Mouse (Mus musculus) common myeloid progenitor, adult 5-6 weeks (primary cell): Measurements from ENCODE around the gene Bnip1. TPM values are rescaled to one million over a fixed set of nuclear protein-coding genes. Genes with fewer than 3 reads are reported as not detected.

ENCODE experiments used
- ATAC-seq: replicated peaks from 2 replicates; pipeline ENCODE4 v1.8.0; 2016; ENCODE audit warnings: low read depth, mild to moderate bottlenecking, moderate TSS enrichment, inconsistent platforms; ENCODE audit not compliant: poor library complexity, severe bottlenecking
- total RNA-seq: library from RNA; stranded (forward); fragments of 200-1000, 187-1606 nt; gene quantifications from 2 replicates; pipeline ENCODE4 v1.2.3, GENCODE M21; 2017

Bnip1 gene
- total RNA-seq, 1 experiment from 2014 or later = 68.1 TPM

DNA sequence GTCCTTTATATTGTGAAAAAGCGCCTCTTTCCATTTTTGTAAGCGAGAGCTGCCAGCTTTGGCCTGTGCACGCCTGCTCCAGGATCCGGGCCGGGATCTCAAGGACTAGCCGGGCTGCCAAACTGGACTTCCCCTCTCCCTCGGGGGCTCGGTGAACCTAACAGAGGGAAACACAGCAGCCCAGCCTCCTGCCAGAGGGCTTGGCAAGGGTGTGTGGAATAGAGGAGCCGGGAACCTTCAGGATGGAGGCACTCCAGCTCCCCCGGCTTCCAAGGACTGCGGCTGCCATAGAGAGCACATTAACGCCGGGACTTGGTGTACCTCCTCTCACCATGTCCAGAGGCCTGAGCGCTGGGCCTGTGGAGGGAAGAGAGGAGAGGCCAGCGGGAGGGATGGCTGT is 11.2 kb downstream of the Bnip1 start:
- ATAC-seq = no peak

GRCm38 (mm10) chr17:26793068-26793765 is 12.4 kb downstream of the Bnip1 start:
- no peak for ATAC-seq

DNA sequence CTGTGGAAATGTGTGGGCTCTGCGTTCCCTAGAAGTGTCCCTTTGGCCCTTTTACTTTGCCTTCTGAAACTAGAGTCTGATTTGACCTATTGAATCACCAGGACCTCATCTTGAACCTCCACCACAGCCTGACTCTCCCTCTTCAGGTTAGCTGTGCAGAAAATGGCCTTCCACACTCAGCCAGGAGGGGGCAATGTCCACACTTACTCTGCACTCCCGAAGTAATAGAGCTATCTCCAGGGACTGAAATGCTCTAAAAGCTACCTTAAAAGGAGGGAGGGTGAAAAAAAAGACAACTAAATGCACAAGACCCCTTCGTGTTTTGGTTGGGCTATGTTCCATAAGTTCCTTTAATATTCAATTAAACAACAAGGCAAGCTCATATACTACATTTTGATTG is 13.9 kb downstream of the Bnip1 start:
- peak; percentile 92 for ATAC-seq

GRCm38 (mm10) chr17:26795386-26795785 is 14.5 kb downstream of the Bnip1 start:
- no peak for ATAC-seq

- ATAC-seq = no peak
Observed at GRCm38 (mm10) chr17:26797379-26798128, 16.7 kb downstream of the Bnip1 start.

GRCm38 (mm10) chr17:26802886-26803285 is 22.0 kb downstream of the Bnip1 start:
- ATAC-seq = no peak

DNA sequence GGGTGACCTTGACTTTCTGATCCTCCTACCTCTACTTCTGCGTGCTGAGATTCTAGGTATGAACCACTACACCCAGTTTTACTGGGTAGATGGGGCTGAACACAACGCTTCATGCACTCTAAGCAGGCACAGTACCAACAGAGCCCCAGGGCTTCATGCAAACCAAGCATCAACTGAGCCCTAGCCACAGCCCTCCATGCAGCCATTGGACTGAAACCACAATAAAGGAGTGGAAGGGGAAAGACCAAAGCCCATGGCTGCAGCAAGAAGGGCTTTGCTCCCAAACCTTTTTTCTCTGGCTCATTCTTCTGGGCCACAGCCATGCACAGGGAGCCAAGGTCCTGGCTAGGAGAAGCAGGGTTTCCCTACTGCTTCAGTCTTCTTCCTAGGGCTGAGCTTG is 31.7 kb downstream of the Bnip1 start:
- ATAC-seq = no peak

DNA sequence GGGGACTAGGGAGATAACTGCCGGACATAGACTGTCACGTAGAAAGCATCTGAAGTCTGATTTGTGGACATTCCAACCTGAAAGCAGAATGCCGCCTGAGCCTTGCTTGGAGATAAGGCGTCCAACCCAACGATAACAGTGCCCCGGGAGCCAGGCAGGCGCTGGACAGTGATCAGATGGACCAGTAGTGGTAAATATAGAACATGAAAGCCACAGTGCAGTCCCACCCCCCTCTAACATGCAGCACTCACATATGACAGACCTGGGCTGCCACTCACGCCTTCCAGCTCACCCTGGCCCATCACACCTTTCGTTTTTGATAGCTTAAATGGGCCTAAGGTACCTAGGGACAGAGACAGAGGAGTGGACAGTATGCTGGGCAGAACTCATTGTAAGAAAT is 32.6 kb downstream of the Bnip1 start:
- no peak for ATAC-seq

- peak; percentile 65 for ATAC-seq
Observed at GRCm38 (mm10) chr17:26816810-26817209, 35.9 kb downstream of the Bnip1 start.

DNA sequence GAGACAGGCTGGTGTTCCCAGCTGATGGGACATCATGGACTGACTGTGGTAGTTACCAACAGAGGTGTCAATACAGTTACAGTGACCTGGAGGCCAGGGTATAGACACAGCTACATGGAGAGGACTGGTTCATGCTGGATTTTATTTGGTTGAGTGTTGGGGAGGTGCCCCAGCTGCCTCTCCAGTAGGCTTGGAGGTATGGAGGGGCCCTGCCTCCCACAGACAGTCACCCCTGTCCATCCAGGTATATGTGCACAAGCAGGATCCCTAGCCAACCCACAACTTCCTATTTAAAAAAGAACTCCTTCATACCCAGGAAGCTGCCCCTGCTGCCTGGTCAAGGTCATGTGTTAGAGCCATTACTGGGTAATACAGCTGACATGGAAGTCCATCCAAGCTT is 36.9 kb downstream of the Bnip1 start:
- ATAC-seq = no peak

DNA sequence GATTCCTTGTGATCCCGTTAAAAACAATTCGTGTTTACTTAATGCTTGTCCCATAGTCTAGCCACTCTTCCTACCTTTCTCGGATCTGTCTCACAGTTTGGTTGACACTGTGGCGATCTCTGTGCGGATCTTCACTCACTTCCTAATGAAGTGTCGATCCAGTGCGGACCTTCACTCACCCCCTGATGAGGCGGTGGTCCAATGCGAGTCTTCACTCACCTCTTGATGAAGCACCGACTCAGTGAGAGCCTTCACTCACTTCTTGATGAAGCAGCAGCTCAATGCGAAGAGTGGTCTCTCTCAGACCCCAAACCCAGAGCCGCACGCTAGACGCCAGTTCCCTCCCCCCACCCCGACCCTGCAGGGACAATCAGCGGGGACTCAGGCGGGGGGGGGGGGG is 45.3 kb downstream of the Bnip1 start:
- no peak for ATAC-seq

DNA sequence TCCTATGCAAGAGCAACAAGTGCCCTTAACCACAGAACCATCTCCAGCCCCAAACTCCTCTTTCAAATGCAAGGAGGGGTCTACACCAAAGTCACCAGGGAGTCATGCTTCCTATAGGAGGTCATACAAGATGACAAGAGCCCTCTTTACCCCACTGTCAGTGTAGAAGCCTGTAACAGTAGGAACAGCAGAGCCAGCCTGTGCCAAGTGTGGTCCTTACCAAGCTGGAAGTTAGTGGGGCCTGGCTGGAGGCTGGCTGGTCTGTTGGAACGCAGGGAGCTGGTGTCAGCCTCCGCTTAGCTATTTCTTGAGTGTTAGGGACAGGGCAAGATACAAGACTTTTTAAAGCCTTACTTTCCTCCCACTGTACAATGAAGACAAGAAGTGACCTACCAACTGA is 52.9 kb downstream of the Bnip1 start:
- no peak for ATAC-seq

- no peak for ATAC-seq
Observed at GRCm38 (mm10) chr17:26834302-26834965, 53.6 kb downstream of the Bnip1 start.

DNA sequence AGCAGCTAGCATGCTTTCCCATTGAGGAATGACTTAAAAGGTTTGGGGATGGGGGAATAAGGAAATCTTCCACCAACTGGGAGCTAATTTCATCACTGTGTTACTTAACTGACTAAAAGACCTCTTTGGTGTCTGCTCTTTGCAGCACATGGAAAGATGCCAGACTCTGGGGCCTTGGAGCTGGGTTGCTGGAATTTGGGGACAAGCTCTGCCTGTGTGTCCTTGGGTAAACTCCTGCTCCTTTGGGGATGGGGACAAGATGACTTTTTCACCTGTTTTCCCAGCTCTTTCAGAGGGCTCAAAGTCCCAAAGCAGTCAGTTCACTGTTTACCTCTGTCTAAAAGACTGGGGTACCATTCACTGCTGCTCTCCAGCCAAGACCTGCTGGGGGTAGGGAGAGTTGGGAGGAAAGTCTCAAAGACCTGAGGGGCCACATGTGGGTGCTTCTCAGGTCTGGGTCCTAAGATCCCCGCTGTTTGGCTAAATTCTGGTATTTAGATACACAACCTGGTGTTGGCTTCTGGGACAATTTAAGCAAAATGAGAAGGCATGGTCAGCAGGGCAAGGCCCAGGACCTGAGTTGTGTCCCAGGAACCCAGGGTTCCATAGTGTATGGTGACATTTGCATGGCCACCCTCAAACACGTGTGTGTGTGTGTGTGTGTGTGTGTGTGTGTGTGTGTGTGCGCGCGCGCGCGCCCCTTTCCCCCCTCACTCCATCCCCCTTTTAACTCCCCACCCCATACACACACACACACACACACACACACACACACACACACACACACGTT is 54.3 kb downstream of the Bnip1 start:
- no peak for ATAC-seq

DNA sequence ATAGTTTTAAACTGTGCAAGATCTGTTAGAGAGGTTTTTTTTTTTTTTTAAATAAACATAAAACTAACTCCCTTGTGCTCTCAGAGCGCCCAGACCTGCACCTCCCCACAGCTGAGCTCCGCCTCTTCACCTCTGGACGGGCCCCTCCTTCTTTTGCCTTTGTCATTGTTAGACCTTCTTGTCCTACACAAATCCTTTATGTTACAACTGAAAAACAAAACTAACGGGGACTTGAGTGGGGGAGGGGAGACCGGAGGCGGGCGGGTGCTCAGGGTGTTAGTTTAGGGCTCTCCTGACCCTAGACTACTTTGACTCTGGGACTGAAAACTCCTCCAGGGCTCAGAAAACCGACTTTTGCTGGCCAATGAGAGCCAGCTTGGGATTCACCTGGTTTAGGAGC is 55.1 kb downstream of the Bnip1 start:
- ATAC-seq = no peak

DNA sequence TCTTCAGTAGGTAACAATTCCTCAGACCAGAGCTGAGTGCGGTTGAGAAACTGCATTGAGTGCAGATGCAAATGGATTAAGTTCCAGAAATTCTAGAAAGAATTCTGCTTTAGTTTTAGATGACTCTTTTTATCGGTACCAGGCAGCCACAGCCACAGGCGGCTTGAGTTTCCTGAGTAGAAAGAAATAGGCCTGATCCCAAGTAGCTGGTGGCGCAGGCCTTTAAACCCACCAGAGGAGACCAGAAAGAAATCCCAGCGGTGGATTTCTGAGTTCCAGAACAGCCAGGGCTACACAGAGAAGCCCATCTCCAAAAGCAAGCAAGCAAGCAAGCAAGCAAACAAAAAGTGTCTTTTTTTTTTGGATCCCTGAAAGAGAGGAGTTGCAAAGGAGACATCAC is 55.5 kb downstream of the Bnip1 start:
- no peak for ATAC-seq

DNA sequence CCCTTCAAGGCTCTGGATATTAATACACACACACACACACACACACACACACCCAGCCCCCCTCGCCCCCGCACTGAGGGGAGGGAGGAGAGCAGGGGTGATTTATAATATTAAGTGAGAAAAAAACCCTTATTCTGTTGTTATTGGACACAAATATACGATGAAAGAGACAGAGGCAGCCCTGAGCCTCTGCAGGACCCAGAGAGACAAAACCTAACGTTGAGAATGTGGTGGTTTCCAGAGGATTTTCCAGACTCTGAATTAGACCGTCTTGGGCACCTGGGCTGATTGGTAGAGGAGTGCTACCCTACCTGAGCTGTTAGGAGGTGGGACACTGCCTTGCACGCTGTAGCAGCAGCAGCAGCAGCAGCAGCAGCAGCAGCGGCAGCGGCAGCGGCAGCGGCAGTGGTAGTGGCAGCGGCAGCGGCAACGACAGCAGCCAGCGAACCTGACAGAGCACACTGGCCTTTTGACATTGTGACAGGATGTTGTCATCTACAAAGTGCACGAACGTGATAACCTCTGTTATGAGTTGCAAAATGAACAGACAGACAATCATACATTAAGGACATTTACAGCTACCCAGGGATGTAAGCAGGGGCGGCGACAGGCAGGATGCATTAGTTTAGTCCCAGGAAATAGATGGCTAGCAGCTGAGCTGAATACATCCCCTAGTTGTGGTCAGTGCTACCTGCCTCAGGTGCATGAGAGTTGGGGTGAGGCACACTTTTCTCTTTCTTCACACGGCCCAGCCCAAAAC is 56.1 kb downstream of the Bnip1 start:
- ATAC-seq = no peak

DNA sequence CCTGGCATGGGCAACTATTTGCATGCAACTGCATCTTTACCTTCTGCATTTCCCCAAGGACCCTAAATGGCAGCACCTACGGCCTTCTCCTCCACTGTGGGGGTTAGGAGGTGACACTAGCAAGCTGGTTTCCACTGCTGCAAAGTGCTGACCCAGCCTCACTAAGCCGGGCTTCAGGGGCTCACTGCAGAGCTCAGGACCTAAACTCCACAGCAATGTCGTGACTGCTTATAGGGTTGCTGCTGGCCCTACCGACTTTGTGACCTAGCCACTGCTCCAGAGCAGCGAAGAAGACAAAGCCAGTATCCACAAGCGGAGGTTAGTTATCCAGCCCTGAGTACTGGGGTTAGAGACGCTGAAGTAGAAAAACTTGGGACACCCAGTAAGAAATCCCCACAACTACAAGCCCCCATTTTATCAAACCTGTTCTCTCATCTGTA is 56.7 kb downstream of the Bnip1 start:
- no peak for ATAC-seq

- ATAC-seq = no peak
Observed at GRCm38 (mm10) chr17:26838191-26838910, 57.5 kb downstream of the Bnip1 start.
